Mouse (Mus musculus) liver, adult 2 months (tissue): ENCODE measurements at regions not wholly inside any gene's neighbourhood (a gene's known extent, or its start where the extent isn't known, plus 50 kb on each side); places are given as distances from the start of the nearest gene placed in this dataset.

Source experiments
- CTCF ChIP-seq: fragments of 200-500 bp; IDR thresholded peaks from 2 replicates; pipeline ENCODE4 v1.5.1; 2011; ENCODE audit warnings: low read depth, low read length, control low read depth
- POLR2A ChIP-seq: fragments of 200-500 bp; IDR thresholded peaks from 2 replicates; pipeline ENCODE4 v1.6.1; 2011; ENCODE audit warnings: low read length, control low read depth; ENCODE audit not compliant: insufficient read depth; ENCODE audit errors: extremely low read depth

GRCm38 (mm10) chr8:113464625-113465024 lies 170.8 kb upstream of the Mon1b start:
- no peak for TF ChIP-seq CTCF
- no peak for TF ChIP-seq POLR2A
